Mouse (Mus musculus) gonadal fat pad, adult 2 months (tissue): ENCODE measurements around the gene Rere. TPM values are rescaled to one million over a fixed set of nuclear protein-coding genes. Genes with fewer than 3 reads are reported as not detected.

Experiments
- DNase-seq: peaks from one replicate; pipeline ENCODE4 v3.0.0-alpha.2; 2012; ENCODE audit warnings: low read depth
- polyA plus RNA-seq: library from polyadenylated mRNA; depleted of rRNA; stranded (reverse); fragments of >200 nt; gene quantifications from 2 replicates; pipeline ENCODE4 v1.2.3, GENCODE M21; 2012

Rere gene
- polyA plus RNA-seq, 1 experiment = 16.9 TPM

- no peak for DNase-seq
These were observed 101.1 kb downstream of the Rere start for GRCm38 (mm10) chr4:150382504-150382903.

- no peak for DNase-seq
These were observed 103.0 kb downstream of the Rere start for GRCm38 (mm10) chr4:150384405-150384804.

GRCm38 (mm10) chr4:150384899-150385298 is 103.5 kb downstream of the Rere start:
- no peak for DNase-seq

GRCm38 (mm10) chr4:150388518-150388917 is 107.1 kb downstream of the Rere start:
- no peak for DNase-seq

- no peak for DNase-seq
These were observed 112.2 kb downstream of the Rere start for GRCm38 (mm10) chr4:150393607-150394006.

- DNase-seq = no peak
These were observed 112.6 kb downstream of the Rere start for GRCm38 (mm10) chr4:150394091-150394490.

GRCm38 (mm10) chr4:150396339-150396738 is 114.9 kb downstream of the Rere start:
- DNase-seq = no peak

- DNase-seq = no peak
These were observed 115.6 kb downstream of the Rere start for GRCm38 (mm10) chr4:150396826-150397620.

GRCm38 (mm10) chr4:150399032-150399431 is 117.6 kb downstream of the Rere start:
- no peak for DNase-seq

GRCm38 (mm10) chr4:150401830-150402607 is 120.6 kb downstream of the Rere start:
- no peak for DNase-seq

- no peak for DNase-seq
These were observed 121.2 kb downstream of the Rere start for GRCm38 (mm10) chr4:150402608-150402985.

GRCm38 (mm10) chr4:150403941-150404340 is 122.5 kb downstream of the Rere start:
- no peak for DNase-seq

GRCm38 (mm10) chr4:150404583-150404982 is 123.1 kb downstream of the Rere start:
- DNase-seq = no peak

- DNase-seq = no peak
These were observed 124.3 kb downstream of the Rere start for GRCm38 (mm10) chr4:150405786-150406185.

- no peak for DNase-seq
These were observed 124.9 kb downstream of the Rere start for GRCm38 (mm10) chr4:150406320-150406719.

- no peak for DNase-seq
These were observed 125.4 kb downstream of the Rere start for GRCm38 (mm10) chr4:150406821-150407220.

GRCm38 (mm10) chr4:150414296-150414695 is 132.8 kb downstream of the Rere start:
- DNase-seq = no peak

- no peak for DNase-seq
These were observed 133.3 kb downstream of the Rere start for GRCm38 (mm10) chr4:150414759-150415158.

GRCm38 (mm10) chr4:150415227-150415969 is 134.0 kb downstream of the Rere start:
- DNase-seq = peak; percentile 79

- no peak for DNase-seq
These were observed 139.3 kb downstream of the Rere start for GRCm38 (mm10) chr4:150420576-150421263.

- DNase-seq = no peak
These were observed 144.8 kb downstream of the Rere start for GRCm38 (mm10) chr4:150426098-150426879.
